Mouse (Mus musculus): ENCODE data around the gene Olfr1328.
"Not testable (repeated sequence)": the region's sequence is repeated elsewhere in the genome, so short reads cannot be mapped to it uniquely, and the experiment has no call there.

Gene Olfr1328

GRCm38 (mm10) chr4:118938512-118938911 is at the start of gene Olfr1328:
Gene Olfr1328 (minus strand): TSS chr4:118938612.
- CTCF ChIA-PET, result no interaction called here

- CTCF ChIA-PET, result no interaction called here
Observed at GRCm38 (mm10) chr4:118985291-118985690, 46.9 kb upstream of the Olfr1328 start.

GRCm38 (mm10) chr4:118973281-118973680 is 34.9 kb upstream of the Olfr1328 start:
- CTCF ChIA-PET, result no interaction called here

- CTCF ChIA-PET, result no interaction called here
Observed at GRCm38 (mm10) chr4:118967711-118968110, 29.3 kb upstream of the Olfr1328 start.

- CTCF ChIA-PET, result no interaction called here
Observed at GRCm38 (mm10) chr4:118961141-118961628, 22.8 kb upstream of the Olfr1328 start, which contains the start of gene Lao1. Gene Lao1 (plus strand): TSS chr4:118961578.

- CTCF ChIA-PET, result no interaction called here
Observed at GRCm38 (mm10) chr4:118958812-118959211, 20.4 kb upstream of the Olfr1328 start.

GRCm38 (mm10) chr4:118931326-118931725 is 7.1 kb downstream of the Olfr1328 start:
- CTCF ChIA-PET, result interaction anchor here (0.6 kb wide), 2 partner anchors 81 to 238 kb away, joined by 3 to 5 read pairs; no protein-coding TSS in a partner anchor

GRCm38 (mm10) chr4:118917365-118917764 is 21.0 kb downstream of the Olfr1328 start, which contains the start of gene Olfr1329:
Gene Olfr1329 (minus strand): TSS chr4:118917465.
- CTCF ChIA-PET, result not testable (repeated sequence)

- CTCF ChIA-PET, result interaction anchor here (0.6 kb wide), 1 partner anchor 1151 kb away, joined by 12 read pairs; no protein-coding TSS in a partner anchor
Observed at GRCm38 (mm10) chr4:118901981-118902380, 36.4 kb downstream of the Olfr1328 start.

- CTCF ChIA-PET, result no interaction called here
Observed at GRCm38 (mm10) chr4:118888297-118888696, 50.1 kb downstream of the Olfr1328 start, which contains the start of gene Olfr1330. Gene Olfr1330 (plus strand): TSS chr4:118888597.

All from spleen, embryonic (tissue).